Comparison of ENCODE assay signal across 23 mouse cellular contexts in the genomic region with DNA sequence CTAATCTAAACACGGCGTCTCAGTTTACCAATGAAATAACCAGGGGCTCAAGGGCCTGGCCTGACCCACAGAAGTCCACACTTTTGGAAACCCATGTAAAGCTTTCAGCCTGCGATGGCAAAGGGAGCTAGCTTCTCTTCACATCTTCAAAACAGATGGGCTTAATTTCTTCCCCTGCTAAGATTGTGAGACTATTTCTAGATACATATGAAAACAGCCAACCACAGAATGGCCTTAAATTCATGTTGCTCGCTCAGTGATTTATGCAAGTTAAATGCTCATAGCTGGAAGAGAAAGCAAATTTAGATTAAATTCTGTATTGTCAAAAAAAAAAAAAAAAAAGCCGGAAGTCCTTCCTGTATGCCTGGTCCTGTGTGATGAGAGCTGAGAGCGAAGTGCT. TPM values are rescaled to one million over a fixed set of nuclear protein-coding genes. Genes with fewer than 3 reads are reported as not detected.
DNase-seq lines count a peak whose midpoint lies in the region; TF ChIP-seq lines count a peak whose summit lies in the region.
"Had no signal": no experiment of that assay in that cellular context is flagged by ENCODE, and none has a peak within 500 bp of the region (broad histone marks: within the 10 kb centered on the region; RNA-seq: fewer than 3 reads in every experiment).

No protein-coding gene starts in this region.

- peak; percentile 19 to 49 for DNase-seq in frontal cortex, adult 2 months (ENCODE audit: extremely low spot score in 1 of 2, low spot score in 1 of 2)
- DNase-seq in frontal cortex, postnatal 14 days (ENCODE audit: low spot score in 2 of 2), result no peak
- DNase-seq in left cerebral cortex, adult 2 months (ENCODE audit: extremely low spot score in 1 of 2, low spot score in 2 of 2), result no peak
- DNase-seq in left cerebral cortex, adult 11 months (ENCODE audit: low spot score), result no peak
- DNase-seq in right cerebral cortex, postnatal 4 days, result peak; percentile 20
- no peak for DNase-seq in right cerebral cortex, adult 2 months (ENCODE audit: low spot score in 2 of 2)
- DNase-seq in cerebellum, adult 11 months, result no peak
- DNase-seq: adrenal gland, adult 2 months; adrenal gland, postnatal 25 days; cerebellum, adult 11-12 months; cerebellum, adult 9-10 months; cerebellum, postnatal 36 days; gastrocnemius, postnatal 10 days; heart, adult 18-20 months; heart, postnatal 10 days; heart, postnatal 4 days had no signal

- intact Hi-C loops in left cerebral cortex, adult 2 months (cut with DNase I), result no loop called here

- no peak overlapping the region for H3K4me3 ChIP-seq in left cerebral cortex, adult 2 months
- H3K4me3 ChIP-seq: embryonic facial prominence, embryonic 15.5 days; erythroblast, embryonic 14.5 days; forebrain, embryonic 10.5 days; forebrain, embryonic 15.5 days; heart, embryonic 10.5 days; hindbrain, embryonic 12.5 days; intestine, embryonic 15.5 days had no signal

- TF ChIP-seq CTCF in left cerebral cortex, adult 2 months (IDR thresholded peaks at IDR 0.05), result no peak

- H3K27ac ChIP-seq in left cerebral cortex, adult 2 months, result peak overlapping the region; percentile 26
- H3K27ac ChIP-seq: embryonic facial prominence, embryonic 15.5 days; forebrain, embryonic 10.5 days; forebrain, embryonic 15.5 days; heart, embryonic 10.5 days; hindbrain, embryonic 12.5 days; intestine, embryonic 15.5 days had no signal

RNA-seq across cellular contexts. Expression of gene Epha4, which starts 53.2 kb away (rescaled TPM):
- 43.9 and 46.1 TPM in 2 replicates for polyA plus RNA-seq in frontal cortex, adult 2 months (2012; rRNA removed)
- 100 to 1,000 TPM; 173 to 174 TPM for total RNA-seq in left cerebral cortex, adult 2 months (2021)
- polyA plus RNA-seq: erythroblast, embryonic 14.5 days had no signal

Comparison
In these comparisons a context has a peak if more than half of its experiments do, and no peak if none do; other contexts are left out.
1. DNase-seq: peak in frontal cortex, adult 2 months (2 of 2) and right cerebral cortex, postnatal 4 days (single experiment); none in frontal cortex, postnatal 14 days (0 of 2), left cerebral cortex, adult 2 months (0 of 2), left cerebral cortex, adult 11 months (single experiment), right cerebral cortex, adult 2 months (0 of 2) and cerebellum, adult 11 months (single experiment).